Mouse (Mus musculus) kidney, postnatal 0 days (tissue): ENCODE measurements around the gene Atad3a. TPM values are rescaled to one million over a fixed set of nuclear protein-coding genes. Genes with fewer than 3 reads are reported as not detected.

Experiments
- ATAC-seq: fragments of 200-750 bp; cut with Nextera tagmentation; replicated peaks from 2 replicates; pipeline ENCODE4 v1.8.0; 2017; ENCODE audit warnings: low read depth, moderate number of reproducible peaks, moderate TSS enrichment, moderate library complexity; ENCODE audit not compliant: low FRiP score
- DNase-seq: peaks from one replicate; pipeline ENCODE4 v3.0.0-alpha.2; 2016; ENCODE audit warnings: low spot score
- H3K27ac ChIP-seq: fragments of 300-500 bp; sonication (generic); 2 replicates; pipeline ENCODE4 v1.5.1; 2014; ENCODE audit warnings: mild to moderate bottlenecking
- H3K27me3 ChIP-seq: fragments of 300-500 bp; sonication (generic); 2 replicates; pipeline ENCODE4 v1.6.1; 2014; ENCODE audit warnings: low read length, mixed read lengths; ENCODE audit not compliant: insufficient read depth
- H3K36me3 ChIP-seq: fragments of 300-500 bp; sonication (generic); 2 replicates; pipeline ENCODE4 v1.6.1; 2014; ENCODE audit warnings: low read length, mixed read lengths; ENCODE audit not compliant: insufficient read depth
- H3K4me1 ChIP-seq: fragments of 300-500 bp; sonication (generic); replicated peaks from 2 replicates; pipeline ENCODE4 v1.6.1; 2014; ENCODE audit warnings: antibody characterized with exemption, low read length, mixed read lengths; ENCODE audit not compliant: insufficient read depth
- H3K4me2 ChIP-seq: fragments of 300-500 bp; sonication (generic); 2 replicates; pipeline ENCODE4 v1.6.1; 2014; ENCODE audit warnings: mild to moderate bottlenecking, low read length, moderate library complexity, mixed read lengths
- H3K4me3 ChIP-seq: fragments of 300-500 bp; sonication (generic); replicated peaks from 2 replicates; pipeline ENCODE4 v1.5.1; 2014; ENCODE audit warnings: low read depth, low read length
- H3K9ac ChIP-seq: fragments of 300-500 bp; sonication (generic); 2 replicates; pipeline ENCODE4 v1.6.1; 2014; ENCODE audit warnings: low read depth, low read length
- H3K9me3 ChIP-seq: fragments of 300-500 bp; sonication (generic); replicated peaks from 2 replicates; pipeline ENCODE4 v1.6.1; 2016; ENCODE audit warnings: low read length, inconsistent platforms, mixed read lengths
- CTCF ChIP-seq: IDR thresholded peaks from 2 replicates; pipeline ENCODE4 v1.5.1; 2016; ENCODE audit warnings: antibody characterized with exemption, low read depth, mild to moderate bottlenecking, moderate library complexity
- WGBS: fragments of 180-500 bp; shearing (Covaris S2); extraction: QIAGEN DNeasy Blood & Tissue Kit; methylation state at CpG from one replicate; pipeline ENCODE4 v1.1.7; 2014; 5-methylcytosine and 5-hydroxymethylcytosine counted together
- polyA plus RNA-seq: library from polyadenylated mRNA; unstranded; fragments of >200 nt; fragmentation: Nextera tagmentation; extraction: Ambion mirVana; gene quantifications from 2 replicates; pipeline ENCODE4 v1.2.1, GENCODE M21; 2015

The Atad3a gene
- 92.1 and 92.2 TPM in 2 replicates for polyA plus RNA-seq

- no peaks in the 10 kb centered on the region for H3K9me3 ChIP-seq
- H3K4me2 ChIP-seq = peak within 1 kb of the TSS; percentile 90
- no peak for TF ChIP-seq CTCF
- H3K36me3 ChIP-seq = peaks cover 3% of the 10 kb centered on the region; the same call in 1 of the 2 replicates
- H3K27ac ChIP-seq = peak within 1 kb of the TSS; percentile 82
- under 1% methylated on average over 68 of the region's 68 CpGs for WGBS
- peak within 1 kb of the TSS; percentile 72 for H3K9ac ChIP-seq
- peak within 1 kb of the TSS; percentile 73 for H3K4me3 ChIP-seq
- 0 out of 2 replicates have a peak, but pooled peaks cover 16% of the 10 kb centered on the region for H3K4me1 ChIP-seq
- H3K27me3 ChIP-seq = no peaks in the 10 kb centered on the region
- peak; percentile 97 for ATAC-seq
- DNase-seq = peak; percentile 97
Measured at GRCm38 (mm10) chr4:155760613-155761355, at the start of gene Atad3a. TSS of gene Atad3a (minus strand) at chr4:155761093.

- WGBS = 79% methylated on average over 3 of the region's 3 CpGs
- Histone ChIP-seq H3K36me3 (peaks cover 32% of the 10 kb centered on the region), H3K9me3 (no peaks in the 10 kb centered on the region), H3K27me3 (no peaks in the 10 kb centered on the region), H3K4me3 (no peak overlapping the region), H3K4me2 (no peak overlapping the region), H3K9ac (no peak overlapping the region), H3K4me1 (peaks cover 7% of the 10 kb centered on the region), H3K27ac (no peak overlapping the region)
- no peak for DNase-seq
- no peak for TF ChIP-seq CTCF
- no peak for ATAC-seq
Measured at GRCm38 (mm10) chr4:155807841-155808240, 46.9 kb upstream of the Atad3a start.

GRCm38 (mm10) chr4:155803340-155804041, 42.6 kb upstream of the Atad3a start:
- Histone ChIP-seq H3K27me3 (no peaks in the 10 kb centered on the region), H3K9ac (peak overlapping the region; percentile 90), H3K4me2 (peak overlapping the region; percentile 80), H3K36me3 (peaks cover 11% of the 10 kb centered on the region), H3K4me1 (peaks cover 9% of the 10 kb centered on the region), H3K9me3 (no peaks in the 10 kb centered on the region), H3K4me3 (peak overlapping the region; percentile 90), H3K27ac (peak overlapping the region; percentile 81)
- ATAC-seq = peak; percentile 99
- no peak for TF ChIP-seq CTCF
- peak; percentile 97 for DNase-seq
- under 1% methylated on average over 58 of the region's 58 CpGs for WGBS

GRCm38 (mm10) chr4:155802741-155803339, 41.9 kb upstream of the Atad3a start, which contains the start of gene Mrpl20:
TSS of gene Mrpl20 (plus strand) at chr4:155802878.
- Histone ChIP-seq H3K9ac (peak within 1 kb of the TSS; percentile 90), H3K36me3 (peaks cover 9% of the 10 kb centered on the region; the same call in 1 of the 2 replicates), H3K27me3 (no peaks in the 10 kb centered on the region), H3K4me2 (peak within 1 kb of the TSS; percentile 80), H3K4me1 (peaks cover 9% of the 10 kb centered on the region), H3K27ac (peak within 1 kb of the TSS; percentile 81), H3K4me3 (peak within 1 kb of the TSS; percentile 90), H3K9me3 (no peaks in the 10 kb centered on the region)
- TF ChIP-seq CTCF = peak; percentile 42; the same call in 1 of the 2 replicates
- WGBS = 13% methylated on average over 12 of the region's 12 CpGs
- peak; percentile 58 for DNase-seq
- ATAC-seq = no peak; the same call in 1 of the 2 replicates

- Histone ChIP-seq H3K9ac (no peak overlapping the region), H3K9me3 (no peaks in the 10 kb centered on the region), H3K27ac (no peak overlapping the region), H3K4me1 (peaks cover 9% of the 10 kb centered on the region), H3K36me3 (0 out of 2 replicates have a peak, but pooled peaks cover 3% of the 10 kb centered on the region), H3K4me3 (no peak overlapping the region), H3K27me3 (no peaks in the 10 kb centered on the region), H3K4me2 (no peak overlapping the region)
- ATAC-seq (no peak), DNase-seq (no peak)
- WGBS = 92% methylated on average over 1 of the region's 1 CpGs
- no peak for TF ChIP-seq CTCF
Measured at GRCm38 (mm10) chr4:155802075-155802474, 41.2 kb upstream of the Atad3a start.

- Histone ChIP-seq H3K4me2 (no peak overlapping the region), H3K27ac (no peak overlapping the region), H3K9me3 (no peaks in the 10 kb centered on the region), H3K36me3 (no peaks in the 10 kb centered on the region), H3K9ac (no peak overlapping the region), H3K4me1 (0 out of 2 replicates have a peak, but pooled peaks cover 7% of the 10 kb centered on the region), H3K27me3 (no peaks in the 10 kb centered on the region), H3K4me3 (no peak overlapping the region)
- WGBS = 37% methylated on average over 2 of the region's 2 CpGs
- no peak for DNase-seq
- no peak for ATAC-seq
- no peak for TF ChIP-seq CTCF
Measured at GRCm38 (mm10) chr4:155793730-155794129, 32.8 kb upstream of the Atad3a start.
